Mouse (Mus musculus) forebrain, embryonic 12.5 days (tissue): ENCODE measurements around the gene Olfr573-ps1. TPM values are rescaled to one million over a fixed set of nuclear protein-coding genes. Genes with fewer than 3 reads are reported as not detected.
A peak's percentile ranks its signal among the peaks of the same experiment; 100 is the strongest.

Experiments
- ATAC-seq: fragments of 200-750 bp; cut with Nextera tagmentation; 2 replicates; pipeline ENCODE4 v1.8.0; 2017; ENCODE audit warnings: moderate TSS enrichment; ENCODE audit not compliant: low FRiP score
- H3K27ac ChIP-seq: fragments of 300-500 bp; sonication (generic); 2 replicates; pipeline ENCODE4 v1.5.1; 2016; ENCODE audit warnings: mild to moderate bottlenecking
- H3K27me3 ChIP-seq: fragments of 300-500 bp; sonication (generic); 2 replicates; pipeline ENCODE4 v1.6.1; 2016; ENCODE audit warnings: mild to moderate bottlenecking
- H3K36me3 ChIP-seq: fragments of 300-500 bp; sonication (generic); replicated peaks from 2 replicates; pipeline ENCODE4 v1.6.1; 2016; ENCODE audit warnings: mild to moderate bottlenecking
- H3K4me1 ChIP-seq: fragments of 300-500 bp; sonication (generic); 2 replicates; pipeline ENCODE4 v1.6.1; 2016
- H3K4me2 ChIP-seq: fragments of 300-500 bp; sonication (generic); 2 replicates; pipeline ENCODE4 v1.6.1; 2016; ENCODE audit warnings: mild to moderate bottlenecking, moderate library complexity
- H3K4me3 ChIP-seq: fragments of 300-500 bp; sonication (generic); replicated peaks from 2 replicates; pipeline ENCODE4 v1.5.1; 2016; ENCODE audit warnings: mild to moderate bottlenecking
- H3K9ac ChIP-seq: fragments of 300-500 bp; sonication (generic); 2 replicates; pipeline ENCODE4 v1.6.1; 2016; ENCODE audit warnings: mild to moderate bottlenecking
- H3K9me3 ChIP-seq: fragments of 300-500 bp; sonication (generic); 2 replicates; pipeline ENCODE4 v1.6.1; 2016
- WGBS: fragments of 180-500 bp; shearing (Covaris S2); methylation state at CpG from one replicate; pipeline ENCODE4 v1.1.7; 2016; 5-methylcytosine and 5-hydroxymethylcytosine counted together
- polyA plus RNA-seq: library from polyadenylated mRNA; unstranded; fragments of >200 nt; fragmentation: Nextera tagmentation; extraction: Ambion mirVana; gene quantifications from 2 replicates; pipeline ENCODE4 v1.2.1, GENCODE M21; 2016

The Olfr573-ps1 gene
- not detected in 2 replicates for polyA plus RNA-seq

DNA sequence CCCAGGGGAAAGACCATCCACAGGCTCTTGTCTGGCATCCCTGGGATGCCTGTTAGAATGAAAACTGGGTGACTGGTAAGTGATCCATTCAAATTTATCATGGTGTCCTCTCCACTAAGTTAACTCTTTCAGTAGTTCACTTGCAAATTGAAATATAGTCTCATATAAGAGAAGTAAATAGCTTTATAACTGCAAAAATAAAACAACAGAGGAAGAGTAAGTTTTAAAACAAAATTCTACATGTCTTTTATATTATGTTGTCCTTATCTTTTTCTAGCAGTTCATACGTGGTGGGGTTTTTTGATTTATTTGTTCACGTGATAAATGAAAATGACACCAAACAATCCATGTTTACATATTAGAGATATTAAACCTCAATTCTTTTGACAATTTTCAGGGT is at the start of gene Olfr573-ps1:
Olfr573-ps1 (minus strand) TSS at position 101 of the 400 bp plus-strand sequence.
- no peaks in the 10 kb centered on the region for H3K27me3 ChIP-seq
- H3K9ac ChIP-seq = no peak within 1 kb of the TSS
- 88% methylated on average over 2 of the region's 2 CpGs for WGBS
- ATAC-seq = no peak
- H3K27ac ChIP-seq = no peak within 1 kb of the TSS
- no peak within 1 kb of the TSS for H3K4me2 ChIP-seq
- H3K4me3 ChIP-seq = no peak within 1 kb of the TSS
- H3K36me3 ChIP-seq = no peaks in the 10 kb centered on the region
- H3K4me1 ChIP-seq = no peaks in the 10 kb centered on the region
- no peaks in the 10 kb centered on the region for H3K9me3 ChIP-seq

DNA sequence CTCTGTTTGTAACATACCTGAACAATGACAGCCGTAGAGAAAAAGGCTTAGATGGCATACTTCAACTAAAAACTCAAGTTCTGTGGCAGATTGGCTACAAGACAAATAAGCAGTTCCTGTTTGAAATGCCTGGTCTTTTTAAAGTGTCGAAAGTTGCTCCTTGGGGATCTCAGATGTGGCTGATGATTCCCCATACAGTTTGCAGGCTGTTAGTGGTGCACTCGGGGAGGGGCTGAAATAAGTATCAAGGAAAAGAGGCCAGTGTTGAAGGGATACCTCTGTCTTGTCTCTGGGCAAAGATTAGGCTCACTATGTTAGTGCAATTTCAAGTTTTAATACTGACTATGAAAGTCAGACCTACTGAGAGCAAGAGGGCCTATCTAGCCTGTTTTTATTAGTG is 46.8 kb upstream of the Olfr573-ps1 start, which contains the start of gene Olfr578:
Olfr578 (minus strand) TSS at position 101 of the 400 bp plus-strand sequence.
- ATAC-seq = no peak

DNA sequence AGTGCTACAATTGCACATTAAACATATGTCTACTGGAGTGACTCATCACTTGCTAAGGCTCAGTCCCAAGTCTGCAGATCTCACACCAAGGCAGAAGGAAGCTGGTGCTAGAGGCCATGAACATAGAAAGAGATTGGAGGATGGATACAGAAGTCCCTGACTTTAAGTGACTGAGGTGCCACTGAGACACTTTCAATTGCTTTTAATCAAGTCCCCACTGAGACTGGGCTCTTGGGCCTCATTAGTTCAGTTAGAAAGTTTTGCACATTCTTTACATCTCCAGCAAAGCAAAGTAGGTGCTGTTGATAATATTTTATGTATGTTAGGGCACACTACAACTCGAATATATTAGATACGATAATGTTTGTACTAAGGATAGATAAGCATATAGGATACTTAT is 33.5 kb upstream of the Olfr573-ps1 start, which contains the start of gene Olfr577:
Olfr577 (minus strand) TSS at position 101 of the 400 bp plus-strand sequence.
- ATAC-seq = no peak
- no peak within 1 kb of the TSS for H3K9ac ChIP-seq
- H3K4me3 ChIP-seq = no peak within 1 kb of the TSS
- no peak within 1 kb of the TSS for H3K27ac ChIP-seq
- H3K36me3 ChIP-seq = no peaks in the 10 kb centered on the region
- no peaks in the 10 kb centered on the region for H3K27me3 ChIP-seq
- H3K4me1 ChIP-seq = no peaks in the 10 kb centered on the region
- no peaks in the 10 kb centered on the region for H3K9me3 ChIP-seq
- no peak within 1 kb of the TSS for H3K4me2 ChIP-seq
- 91% methylated on average over 2 of the region's 2 CpGs for WGBS

More for the DNA sequence above, 46.8 kb upstream of the Olfr573-ps1 start, which contains the start of gene Olfr578:
- no peaks in the 10 kb centered on the region for H3K4me1 ChIP-seq
- no peak within 1 kb of the TSS for H3K4me3 ChIP-seq
- no peak within 1 kb of the TSS for H3K4me2 ChIP-seq
- no peaks in the 10 kb centered on the region for H3K27me3 ChIP-seq
- no peaks in the 10 kb centered on the region for H3K36me3 ChIP-seq
- H3K9ac ChIP-seq = no peak within 1 kb of the TSS
- no peaks in the 10 kb centered on the region for H3K9me3 ChIP-seq
- no peak within 1 kb of the TSS for H3K27ac ChIP-seq
- WGBS = 78% methylated on average over 3 of the region's 3 CpGs

DNA sequence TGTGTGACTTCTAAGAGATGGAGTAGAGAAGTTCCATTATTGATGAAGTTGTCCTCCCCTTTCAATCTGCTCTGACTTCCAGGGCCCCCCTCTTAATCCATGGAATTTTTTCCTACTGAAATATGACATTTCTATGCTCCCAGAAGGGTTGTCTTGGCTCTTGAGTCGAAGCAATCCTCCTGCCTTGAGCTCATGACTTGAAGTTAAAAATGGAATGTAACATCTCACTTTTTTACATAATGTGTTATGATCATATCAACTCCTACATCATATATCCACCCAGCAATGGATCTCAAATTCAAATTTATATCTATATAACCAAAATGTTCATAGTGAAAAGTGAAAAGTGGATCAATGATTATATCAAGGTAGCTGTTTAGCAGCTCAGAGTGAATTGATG is 32.0 kb upstream of the Olfr573-ps1 start:
- no peak overlapping the region for H3K9ac ChIP-seq
- H3K4me3 ChIP-seq = no peak overlapping the region
- no peak overlapping the region for H3K27ac ChIP-seq
- no peak overlapping the region for H3K4me2 ChIP-seq
- no peak for ATAC-seq
- H3K36me3 ChIP-seq = no peaks in the 10 kb centered on the region
- 53% methylated on average over 1 of the region's 1 CpGs for WGBS
- no peaks in the 10 kb centered on the region for H3K9me3 ChIP-seq
- H3K27me3 ChIP-seq = no peaks in the 10 kb centered on the region
- H3K4me1 ChIP-seq = no peaks in the 10 kb centered on the region

DNA sequence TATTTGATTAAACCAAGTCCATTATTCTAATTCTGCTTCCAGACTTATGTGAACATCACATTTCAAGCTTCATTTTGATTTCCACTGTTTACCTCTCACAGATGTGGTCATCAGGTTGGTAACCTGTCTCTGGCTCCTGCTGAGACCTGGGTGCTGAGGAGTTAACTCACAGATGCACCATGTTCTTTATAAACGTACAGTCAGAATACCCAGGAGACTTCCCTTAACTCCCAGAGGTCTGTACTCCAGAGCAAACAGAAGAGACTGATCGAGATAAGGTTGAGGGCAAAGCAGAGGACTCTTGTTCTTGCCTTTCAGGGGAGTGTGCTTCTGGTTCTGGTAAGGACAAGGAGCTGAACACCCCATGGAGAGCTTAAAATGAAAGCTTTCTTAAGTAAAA is 20.0 kb upstream of the Olfr573-ps1 start, which contains the start of gene Olfr576:
Olfr576 (plus strand) TSS at position 301 of the 400 bp plus-strand sequence.
- no peak for ATAC-seq
- Histone ChIP-seq H3K4me3 (no peak within 1 kb of the TSS), H3K27me3 (no peaks in the 10 kb centered on the region), H3K4me2 (no peak within 1 kb of the TSS), H3K9me3 (no peaks in the 10 kb centered on the region), H3K36me3 (no peaks in the 10 kb centered on the region), H3K9ac (no peak within 1 kb of the TSS), H3K27ac (no peak within 1 kb of the TSS), H3K4me1 (no peaks in the 10 kb centered on the region)
- WGBS = 64% methylated on average over 2 of the region's 2 CpGs

DNA sequence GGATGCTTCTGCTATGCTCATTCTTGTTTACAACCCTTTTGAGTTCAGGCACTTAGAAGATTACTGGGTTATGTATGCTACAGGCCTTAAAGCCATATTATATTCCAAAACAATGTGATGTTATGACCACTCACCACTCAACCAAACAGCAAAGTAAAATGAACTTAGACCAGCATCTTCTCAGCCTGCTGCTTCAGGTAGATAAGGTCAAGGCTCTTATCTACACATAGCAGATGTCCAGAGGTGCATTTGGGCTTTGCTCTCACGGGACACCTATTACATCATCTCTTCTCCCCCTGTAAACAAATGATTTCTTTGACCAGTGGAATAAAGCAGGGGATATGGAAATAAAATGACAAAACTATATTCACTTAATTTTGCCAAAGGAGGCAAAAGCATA is 16.2 kb upstream of the Olfr573-ps1 start, which contains the start of gene Olfr575:
Olfr575 (minus strand) TSS at position 183 of the 400 bp plus-strand sequence.
- Histone ChIP-seq H3K4me1 (no peaks in the 10 kb centered on the region), H3K36me3 (no peaks in the 10 kb centered on the region), H3K9ac (no peak within 1 kb of the TSS), H3K4me3 (no peak within 1 kb of the TSS), H3K9me3 (no peaks in the 10 kb centered on the region), H3K27me3 (no peaks in the 10 kb centered on the region), H3K4me2 (no peak within 1 kb of the TSS), H3K27ac (no peak within 1 kb of the TSS)
- WGBS = 76% methylated on average over 1 of the region's 1 CpGs
- no peak for ATAC-seq

DNA sequence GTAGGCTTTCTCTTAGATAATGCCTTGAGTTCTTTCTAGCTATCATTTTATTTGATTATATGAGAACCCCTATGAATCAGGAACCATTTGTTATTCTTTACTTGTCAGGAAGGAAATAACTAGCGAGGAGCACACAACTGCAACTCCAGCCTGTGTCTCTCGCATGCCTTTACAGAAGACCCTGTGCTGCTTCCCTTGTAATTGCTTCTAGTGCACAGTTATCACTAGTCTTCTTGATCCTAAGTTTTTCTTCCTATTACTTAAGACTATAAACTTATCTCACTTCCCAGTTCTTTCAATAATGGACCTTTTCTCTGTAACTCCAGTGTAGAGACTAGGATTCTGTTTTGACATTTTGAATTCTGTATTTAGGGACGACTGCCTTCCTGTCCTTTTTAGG is 15.8 kb upstream of the Olfr573-ps1 start:
- Histone ChIP-seq H3K9ac (no peak overlapping the region), H3K4me3 (no peak overlapping the region), H3K4me2 (no peak overlapping the region), H3K36me3 (no peaks in the 10 kb centered on the region), H3K4me1 (no peaks in the 10 kb centered on the region), H3K9me3 (no peaks in the 10 kb centered on the region), H3K27ac (no peak overlapping the region), H3K27me3 (no peaks in the 10 kb centered on the region)
- ATAC-seq = no peak
- 81% methylated on average over 3 of the region's 3 CpGs for WGBS

DNA sequence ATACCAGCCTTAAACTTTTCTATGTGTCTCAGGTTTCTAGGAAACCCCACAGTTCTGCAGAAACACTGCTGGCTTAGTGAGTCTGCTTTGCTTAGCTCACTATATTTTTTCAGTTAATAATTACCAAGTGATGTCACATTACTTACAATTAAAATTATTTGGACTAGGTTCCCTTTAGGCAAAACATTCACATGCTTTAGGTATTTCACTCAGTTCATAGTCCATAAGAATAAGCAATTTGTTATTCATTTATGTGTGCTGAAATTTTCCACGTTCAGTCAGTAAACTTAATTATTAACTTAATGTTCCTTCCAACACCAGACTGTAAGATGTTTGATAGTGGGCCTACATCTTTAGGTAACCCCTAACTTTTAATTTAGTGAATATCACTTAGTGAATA is 8.4 kb upstream of the Olfr573-ps1 start:
- Histone ChIP-seq H3K9me3 (no peaks in the 10 kb centered on the region), H3K27ac (no peak overlapping the region), H3K4me2 (no peak overlapping the region), H3K9ac (no peak overlapping the region), H3K4me1 (no peaks in the 10 kb centered on the region), H3K27me3 (no peaks in the 10 kb centered on the region), H3K4me3 (no peak overlapping the region), H3K36me3 (no peaks in the 10 kb centered on the region)
- ATAC-seq = no peak
- 77% methylated on average over 1 of the region's 1 CpGs for WGBS

DNA sequence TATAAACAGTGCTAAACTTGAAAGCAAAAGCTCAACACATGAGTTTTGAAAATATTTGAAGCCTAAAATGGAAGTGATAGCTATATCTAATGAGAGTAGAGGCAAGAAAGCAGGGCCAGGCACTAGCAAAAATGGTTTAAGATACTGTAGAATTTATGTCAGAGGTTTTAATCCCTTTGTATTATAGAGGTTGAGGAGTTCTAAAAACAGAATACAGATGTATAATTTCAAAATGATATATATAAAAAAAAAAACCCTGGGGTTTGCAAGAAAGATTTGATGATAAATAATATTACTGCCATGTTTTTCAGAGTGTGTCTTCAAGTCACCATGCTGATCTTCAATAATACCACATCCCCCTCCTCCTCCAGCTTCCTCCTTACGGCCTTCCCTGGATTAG is 5.8 kb upstream of the Olfr573-ps1 start, which contains the start of gene Olfr574:
Olfr574 (plus strand) TSS at position 301 of the 400 bp plus-strand sequence.
- Histone ChIP-seq H3K27me3 (no peaks in the 10 kb centered on the region), H3K4me2 (no peak within 1 kb of the TSS), H3K36me3 (no peaks in the 10 kb centered on the region), H3K4me3 (no peak within 1 kb of the TSS), H3K9me3 (no peaks in the 10 kb centered on the region), H3K9ac (no peak within 1 kb of the TSS), H3K27ac (no peak within 1 kb of the TSS), H3K4me1 (no peaks in the 10 kb centered on the region)
- no peak for ATAC-seq
- 81% methylated on average over 1 of the region's 1 CpGs for WGBS

DNA sequence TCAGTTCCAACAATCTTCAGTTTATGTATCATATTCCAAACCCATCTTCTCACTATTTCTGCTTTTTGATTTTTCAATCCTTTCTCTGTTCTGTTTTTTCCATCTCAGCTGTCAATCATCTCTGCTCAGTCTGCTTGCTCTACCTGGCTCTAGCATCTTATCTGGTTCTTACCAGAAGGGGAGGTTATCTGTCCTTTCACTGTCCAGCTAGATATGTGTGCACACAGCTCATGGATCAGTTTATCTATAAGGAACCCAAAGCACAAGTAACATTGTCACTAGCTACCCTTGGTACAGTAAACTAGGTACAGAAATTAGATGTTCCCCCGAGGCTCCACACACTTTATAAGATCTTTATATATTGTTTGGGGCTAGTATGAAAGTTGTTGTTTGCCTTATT is 1.0 kb upstream of the Olfr573-ps1 start:
- no peak for ATAC-seq
- Histone ChIP-seq H3K4me1 (no peaks in the 10 kb centered on the region), H3K27me3 (no peaks in the 10 kb centered on the region), H3K4me3 (no peak overlapping the region), H3K4me2 (no peak overlapping the region), H3K36me3 (no peaks in the 10 kb centered on the region), H3K9me3 (no peaks in the 10 kb centered on the region), H3K9ac (no peak overlapping the region), H3K27ac (no peak overlapping the region)
- WGBS = 89% methylated on average over 1 of the region's 1 CpGs

DNA sequence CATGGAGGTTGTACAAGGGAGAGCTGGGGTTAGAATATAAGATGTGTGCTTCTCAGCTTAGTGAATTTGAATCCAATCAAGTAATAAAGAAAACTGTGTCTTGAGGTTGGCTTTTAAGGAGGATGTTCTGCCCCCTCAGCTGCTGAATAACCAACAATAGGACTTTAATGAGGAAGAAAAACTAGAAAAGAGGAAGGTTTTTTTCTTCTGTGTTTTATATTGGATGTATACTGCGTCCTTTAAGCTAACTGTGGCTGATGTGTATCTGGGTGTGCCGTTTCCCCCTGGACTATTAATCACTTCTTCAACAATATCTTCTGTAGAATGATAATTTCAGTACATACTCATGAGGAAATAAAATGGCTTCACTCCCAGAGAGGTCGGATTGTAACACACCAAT is 15.3 kb downstream of the Olfr573-ps1 start:
- Histone ChIP-seq H3K4me2 (no peak overlapping the region), H3K4me3 (no peak overlapping the region), H3K9ac (no peak overlapping the region), H3K27ac (no peak overlapping the region), H3K27me3 (no peaks in the 10 kb centered on the region), H3K36me3 (no peaks in the 10 kb centered on the region), H3K9me3 (no peaks in the 10 kb centered on the region), H3K4me1 (no peaks in the 10 kb centered on the region)
- no peak for ATAC-seq
- WGBS = 73% methylated on average over 3 of the region's 3 CpGs

DNA sequence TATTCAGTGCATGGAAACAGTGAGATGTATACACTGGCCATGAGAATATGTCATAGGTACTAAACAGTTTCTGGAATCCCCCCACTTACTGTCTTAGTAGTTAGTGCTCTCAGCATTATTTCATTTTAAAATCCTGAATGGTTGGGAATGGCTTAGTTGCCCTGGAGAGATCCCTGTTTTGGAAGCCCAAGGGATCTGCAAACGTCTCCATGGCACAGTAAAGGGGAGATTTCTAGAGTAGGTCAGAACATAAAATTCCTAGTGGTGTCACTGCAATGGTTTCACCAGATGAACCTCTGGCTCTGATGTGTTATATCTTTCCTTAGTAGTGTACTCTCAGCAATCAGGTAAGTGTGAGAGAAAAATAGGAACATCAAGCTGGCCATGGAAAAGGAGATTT is 18.3 kb downstream of the Olfr573-ps1 start, which contains the start of gene Olfr572:
Olfr572 (plus strand) TSS at position 301 of the 400 bp plus-strand sequence.
- Histone ChIP-seq H3K4me2 (no peak within 1 kb of the TSS), H3K27ac (no peak within 1 kb of the TSS), H3K4me3 (no peak within 1 kb of the TSS), H3K36me3 (no peaks in the 10 kb centered on the region), H3K4me1 (no peaks in the 10 kb centered on the region), H3K9me3 (no peaks in the 10 kb centered on the region), H3K27me3 (no peaks in the 10 kb centered on the region), H3K9ac (no peak within 1 kb of the TSS)
- 74% methylated on average over 1 of the region's 1 CpGs for WGBS
- no peak for ATAC-seq

DNA sequence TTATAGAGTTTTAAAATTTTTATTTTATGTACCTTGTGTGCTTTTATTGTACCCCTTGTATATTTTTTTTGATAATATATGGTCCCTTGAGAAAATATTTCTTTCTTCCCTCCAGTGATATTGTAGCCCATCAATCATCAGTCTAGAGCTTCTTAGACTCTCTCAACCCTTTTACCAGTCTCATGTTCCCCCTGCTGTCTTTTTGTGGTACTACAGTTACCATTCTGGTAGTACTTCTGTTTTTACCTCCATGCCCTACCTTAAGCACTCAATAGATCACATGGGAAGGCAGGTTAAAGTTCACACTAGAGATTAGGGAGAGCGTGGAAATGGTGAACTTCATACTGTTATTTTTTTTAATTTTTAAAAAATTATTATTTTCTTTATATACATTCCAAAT is 22.7 kb downstream of the Olfr573-ps1 start:
- peak; percentile 79 for ATAC-seq
- Histone ChIP-seq H3K27me3 (no peaks in the 10 kb centered on the region), H3K36me3 (no peaks in the 10 kb centered on the region), H3K4me1 (no peaks in the 10 kb centered on the region), H3K4me2 (no peak overlapping the region), H3K4me3 (no peak overlapping the region), H3K9me3 (no peaks in the 10 kb centered on the region), H3K9ac (no peak overlapping the region), H3K27ac (no peak overlapping the region)
- 25% methylated on average over 1 of the region's 1 CpGs for WGBS
